Mouse (Mus musculus) G1E (cell line): ENCODE results near the gene Gm7102.

Source experiments
- CTCF ChIP-seq: IDR thresholded peaks from 2 replicates; pipeline ENCODE4 v1.5.1; 2012; ENCODE audit warnings: low read depth, low read length, inconsistent platforms, mixed read lengths
- GATA1 ChIP-seq: IDR thresholded peaks from 2 replicates; pipeline ENCODE4 v1.6.1; 2012; ENCODE audit warnings: borderline replicate concordance, low read length, inconsistent platforms, mixed read lengths

- TF ChIP-seq GATA1 (no peak), CTCF (no peak)
Observed at GRCm38 (mm10) chr19:61138655-61139054, 37.5 kb downstream of the Gm7102 start.
